Mouse (Mus musculus) megakaryocyte-erythroid progenitor cell, adult 5-6 weeks (primary cell): ENCODE results near the gene Catip. TPM values are rescaled to one million over a fixed set of nuclear protein-coding genes. Genes with fewer than 3 reads are reported as not detected.
"Not testable (repeated sequence)": the region's sequence is repeated elsewhere in the genome, so short reads cannot be mapped to it uniquely, and the experiment has no call there.

Source experiments
- ATAC-seq: replicated peaks from 2 replicates; pipeline ENCODE4 v1.8.0; 2016; ENCODE audit warnings: mild to moderate bottlenecking, inconsistent platforms; ENCODE audit not compliant: severe bottlenecking, poor library complexity, low FRiP score, low TSS enrichment
- total RNA-seq, 2 experiments: library from RNA; stranded (forward) in 1 of 2; stranded (reverse) in 1 of 2; fragments of 200-1000, 215-1000 nt in 1 of 2; fragments of >200 nt in 1 of 2; fragmentation: Nextera tagmentation in 1 of 2; gene quantifications; 2 replicates each; pipeline ENCODE4 v1.2.3; 2014 to 2017

Catip gene
- total RNA-seq, 2 experiments from 2014 or later = not detected

- not testable (repeated sequence) for ATAC-seq
Observed at GRCm38 (mm10) chr1:74340992-74341391, 20.9 kb upstream of the Catip start.

GRCm38 (mm10) chr1:74341898-74342297 lies 20.0 kb upstream of the Catip start:
- no peak for ATAC-seq

- ATAC-seq = no peak
Observed at GRCm38 (mm10) chr1:74342308-74342707, 19.6 kb upstream of the Catip start.

- ATAC-seq = no peak
Observed at GRCm38 (mm10) chr1:74343161-74343560, 18.7 kb upstream of the Catip start.

- ATAC-seq = no peak
Observed at GRCm38 (mm10) chr1:74344163-74344916, 17.6 kb upstream of the Catip start.

GRCm38 (mm10) chr1:74351185-74351769 lies 10.6 kb upstream of the Catip start:
- no peak for ATAC-seq

DNA sequence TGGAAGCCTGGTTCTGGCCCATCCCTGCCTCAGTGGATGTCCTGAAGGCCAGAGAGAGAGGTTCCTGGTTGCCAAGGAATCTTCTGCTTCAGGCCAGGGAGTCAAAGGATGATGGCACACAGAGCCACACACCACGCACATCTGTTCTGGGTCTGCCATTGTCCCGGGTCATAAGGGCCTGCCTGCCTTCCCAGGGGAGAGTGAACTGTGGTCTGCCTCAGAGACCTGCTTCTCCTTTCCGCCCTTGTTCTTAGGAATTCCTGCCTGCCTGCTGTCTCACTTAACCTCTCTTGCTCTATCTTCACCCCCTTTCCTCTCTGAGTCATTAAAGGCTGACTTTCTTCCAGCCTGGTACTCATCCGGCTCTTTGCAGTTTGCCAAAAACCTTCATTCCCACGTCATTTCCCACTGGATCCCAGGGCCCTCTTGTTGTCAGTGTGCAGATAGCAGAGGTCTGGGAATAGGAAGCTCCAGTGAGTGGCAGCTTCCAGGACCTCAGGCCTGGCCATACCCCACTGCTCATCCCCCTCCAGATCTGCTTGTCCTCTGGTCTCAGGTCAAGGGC lies 9.3 kb upstream of the Catip start:
- no peak for ATAC-seq

- no peak for ATAC-seq
Observed at GRCm38 (mm10) chr1:74353453-74354229, 8.3 kb upstream of the Catip start.

- no peak for ATAC-seq
Observed at GRCm38 (mm10) chr1:74357531-74357930, 4.4 kb upstream of the Catip start.

- ATAC-seq = no peak
Observed at GRCm38 (mm10) chr1:74359952-74360517, 1.9 kb upstream of the Catip start.

DNA sequence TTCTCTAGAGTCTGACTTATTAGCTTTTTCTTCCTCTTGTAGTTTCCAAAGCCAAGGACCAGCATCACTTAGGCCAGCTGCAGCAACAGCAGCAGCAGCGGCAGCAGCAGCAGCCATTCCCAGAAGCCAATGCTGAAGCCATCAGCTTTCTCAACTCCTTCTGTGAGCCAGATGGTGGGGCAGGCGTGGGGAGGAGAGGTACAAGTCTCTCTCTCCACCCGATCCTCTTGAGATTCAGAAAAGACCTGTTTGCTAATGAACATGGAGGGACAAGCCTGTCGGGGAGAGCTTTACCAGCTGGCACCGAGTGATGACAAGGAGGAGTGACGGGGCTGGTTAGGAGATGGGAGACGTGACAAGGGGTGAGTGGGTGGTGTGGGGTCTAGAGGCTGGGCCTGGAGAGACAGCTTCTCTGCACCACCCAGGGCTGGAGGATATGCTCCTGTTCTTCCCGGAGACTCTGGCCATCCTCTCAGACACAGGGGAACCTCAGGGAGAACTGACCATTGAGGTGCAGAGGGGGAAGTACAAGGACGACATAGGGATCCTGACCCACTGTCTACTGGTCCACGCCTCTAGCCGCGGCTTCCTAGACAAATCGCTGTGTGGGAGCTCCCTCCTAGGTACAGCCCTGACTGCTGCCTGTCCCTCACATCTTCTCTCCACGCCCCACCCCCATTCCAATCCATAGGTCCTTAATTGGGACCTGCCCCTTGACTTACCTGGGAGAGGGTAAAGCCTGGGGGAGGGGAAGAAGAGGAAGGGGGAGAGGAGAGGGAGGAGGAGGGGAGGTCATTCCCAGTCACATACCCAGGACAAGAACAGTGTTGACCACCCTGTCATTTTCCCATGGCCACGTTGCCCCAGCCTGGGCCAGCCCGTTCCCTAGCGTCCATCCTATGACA lies 669 bp downstream of the Catip start:
- no peak for ATAC-seq

DNA sequence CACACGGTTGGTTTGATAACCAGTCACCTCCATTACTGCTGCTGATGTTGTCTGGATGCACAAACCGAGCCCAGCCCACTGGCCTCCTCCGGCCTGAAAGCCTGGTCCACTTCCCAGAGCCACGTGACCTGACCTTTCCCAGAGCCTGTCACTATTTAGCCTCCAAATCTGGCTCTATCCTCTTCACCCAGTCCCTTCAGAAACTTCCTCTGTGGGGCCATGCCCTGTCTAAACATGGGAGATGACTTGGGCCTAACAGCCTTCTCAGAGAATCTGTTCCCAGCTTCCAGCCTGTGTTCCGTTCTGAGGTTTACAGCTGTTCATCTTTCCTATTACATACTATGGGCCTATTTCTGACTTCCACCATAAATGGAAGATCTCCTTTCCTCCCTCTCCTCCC lies 1.5 kb downstream of the Catip start:
- no peak for ATAC-seq

GRCm38 (mm10) chr1:74364270-74364669 lies 2.4 kb downstream of the Catip start:
- ATAC-seq = no peak

- ATAC-seq = peak; percentile 95
Observed at GRCm38 (mm10) chr1:74367886-74368645, 6.2 kb downstream of the Catip start.

- no peak for ATAC-seq
Observed at GRCm38 (mm10) chr1:74370040-74370439, 8.1 kb downstream of the Catip start.

- no peak for ATAC-seq
Observed at GRCm38 (mm10) chr1:74373372-74373771, 11.5 kb downstream of the Catip start.

- ATAC-seq = no peak
Observed at GRCm38 (mm10) chr1:74374980-74375379, 13.1 kb downstream of the Catip start, which contains the start of gene Slc11a1. TSS of gene Slc11a1 (plus strand) at chr1:74375195.

DNA sequence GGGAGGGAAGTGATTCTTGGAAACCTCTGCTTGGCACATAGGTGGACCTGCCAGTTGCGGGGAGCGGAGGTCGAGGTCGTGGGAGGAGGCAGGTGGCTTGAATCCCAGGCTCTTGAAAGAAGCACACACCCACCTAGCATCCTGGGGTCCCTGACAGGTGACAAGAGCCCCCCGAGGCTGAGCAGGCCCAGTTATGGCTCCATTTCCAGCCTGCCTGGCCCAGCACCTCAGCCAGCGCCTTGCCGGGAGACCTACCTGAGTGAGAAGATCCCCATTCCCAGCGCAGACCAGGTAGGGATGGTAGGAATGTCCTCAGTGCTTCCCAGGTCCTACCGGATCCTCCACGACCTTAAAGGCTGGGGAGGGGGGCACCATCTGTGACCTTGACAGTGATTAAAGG lies 13.7 kb downstream of the Catip start:
- no peak for ATAC-seq
